Mouse (Mus musculus) adrenal gland, postnatal 25 days (tissue): ENCODE measurements around the gene Apol10a. TPM values are rescaled to one million over a fixed set of nuclear protein-coding genes. Genes with fewer than 3 reads are reported as not detected.
"Not testable (repeated sequence)": the region's sequence is repeated elsewhere in the genome, so short reads cannot be mapped to it uniquely, and the experiment has no call there.

ENCODE experiments used
- DNase-seq: peaks from one replicate; pipeline ENCODE4 v3.0.0; 2021; ENCODE audit warnings: mixed read lengths
- long read RNA-seq: library from polyadenylated mRNA; stranded (forward); transcript quantifications from one replicate; pipeline ENCODE4 v2.0.0, GENCODE M21; 2021
- total RNA-seq: library from RNA; stranded (reverse); gene quantifications from 2 replicates; pipeline ENCODE4 v1.2.3, GENCODE M21; 2021

Gene Apol10a
- total RNA-seq, result not detected in 2 replicates
- long read RNA-seq, result 0 reads

DNA sequence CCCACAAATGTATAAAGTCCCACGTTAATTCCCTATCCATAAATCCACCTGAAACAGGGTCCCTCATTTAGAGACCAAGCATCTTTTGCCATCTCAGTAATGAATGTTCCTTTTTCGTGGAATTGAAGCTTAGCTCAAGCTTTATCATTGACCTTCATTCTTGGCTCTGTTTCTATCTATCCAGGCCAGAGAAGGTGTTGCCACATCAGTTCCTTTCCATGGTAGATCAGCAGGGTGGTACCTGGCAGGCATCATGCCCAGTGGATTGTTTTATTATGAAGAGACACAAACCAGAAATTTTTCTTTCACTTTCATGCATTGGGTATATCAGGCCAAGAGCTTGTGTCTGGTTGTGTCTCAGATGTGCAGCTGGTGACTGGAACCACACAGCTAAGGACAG, at the start of gene Apol10a:
Apol10a (plus strand) TSS at position 355 of the 400 bp plus-strand sequence.
- not testable (repeated sequence) for DNase-seq

DNA sequence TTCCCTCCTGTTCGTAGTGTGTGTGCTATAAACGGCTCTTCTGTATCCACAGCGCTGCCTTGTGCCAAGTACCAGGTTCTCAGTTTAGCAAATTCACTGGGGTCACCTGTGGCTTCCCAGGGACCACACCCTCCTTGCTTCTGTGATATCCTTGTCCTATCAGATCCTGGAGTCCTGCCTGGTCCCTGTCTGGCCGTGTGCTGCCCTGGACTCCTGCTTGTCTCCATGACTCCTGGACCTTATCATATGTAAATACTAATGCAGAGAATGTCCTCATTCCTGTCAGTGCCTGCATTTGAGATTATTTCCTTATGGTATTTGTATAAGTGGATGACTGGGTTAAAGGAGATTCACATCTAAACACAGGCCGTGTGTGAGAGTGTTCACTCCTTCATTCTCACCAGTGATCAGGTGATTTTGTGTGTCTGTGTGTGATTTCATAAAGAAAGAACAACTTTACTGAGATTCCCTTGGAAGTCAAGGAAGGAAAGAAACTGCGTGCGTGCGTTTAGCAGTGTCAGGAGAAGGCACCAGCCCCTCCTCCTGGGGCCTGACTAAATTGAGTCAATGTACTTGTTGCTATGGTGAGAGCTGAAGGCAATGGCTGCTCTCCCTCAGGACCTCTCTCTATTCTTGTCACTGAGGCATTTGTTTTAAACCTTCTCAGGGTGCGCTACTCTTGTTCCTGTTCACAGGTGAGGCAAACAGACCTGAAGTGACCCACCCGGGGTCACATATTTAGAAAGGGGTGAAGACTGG, 48.0 kb upstream of the Apol10a start:
- DNase-seq, result not testable (repeated sequence)

DNA sequence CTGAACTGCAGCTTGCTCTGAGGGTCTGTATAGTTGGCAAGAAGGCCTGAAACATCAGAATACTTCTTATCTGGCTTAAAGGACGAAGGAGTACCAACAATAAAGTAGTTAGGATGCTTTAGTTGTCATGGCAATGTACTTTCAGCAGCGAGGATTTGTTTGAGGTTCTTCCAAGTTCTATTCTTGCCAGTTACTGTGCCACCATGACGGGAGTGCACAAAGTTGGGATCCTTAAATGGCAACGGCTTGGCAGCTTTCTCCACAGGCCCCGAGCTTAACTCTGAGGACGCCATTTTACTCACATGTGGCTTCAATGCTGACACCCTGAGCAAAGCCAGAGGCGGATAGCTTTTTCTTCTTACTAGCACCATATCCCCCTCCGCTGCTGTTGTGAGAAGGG, 32.1 kb upstream of the Apol10a start:
- not testable (repeated sequence) for DNase-seq

DNA sequence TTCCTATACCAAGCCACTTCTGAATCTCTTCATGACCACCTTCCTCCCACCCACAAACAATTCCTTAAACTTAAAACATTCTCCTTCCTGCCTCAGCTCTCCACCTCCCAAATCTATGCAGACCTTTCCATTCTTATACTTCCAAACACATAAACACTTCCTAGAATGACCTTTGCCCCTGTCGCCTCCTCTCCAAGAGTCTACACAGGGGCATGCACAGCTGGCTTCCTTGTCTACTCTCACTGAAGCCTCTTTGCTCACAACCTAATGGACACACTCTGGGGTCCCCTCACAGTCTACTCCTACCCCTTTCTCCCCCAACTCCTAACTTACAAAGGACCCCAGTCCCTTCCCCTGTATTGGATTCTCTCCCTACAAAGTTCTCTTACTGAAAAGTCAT, 31.2 kb upstream of the Apol10a start:
- DNase-seq, result not testable (repeated sequence)

DNA sequence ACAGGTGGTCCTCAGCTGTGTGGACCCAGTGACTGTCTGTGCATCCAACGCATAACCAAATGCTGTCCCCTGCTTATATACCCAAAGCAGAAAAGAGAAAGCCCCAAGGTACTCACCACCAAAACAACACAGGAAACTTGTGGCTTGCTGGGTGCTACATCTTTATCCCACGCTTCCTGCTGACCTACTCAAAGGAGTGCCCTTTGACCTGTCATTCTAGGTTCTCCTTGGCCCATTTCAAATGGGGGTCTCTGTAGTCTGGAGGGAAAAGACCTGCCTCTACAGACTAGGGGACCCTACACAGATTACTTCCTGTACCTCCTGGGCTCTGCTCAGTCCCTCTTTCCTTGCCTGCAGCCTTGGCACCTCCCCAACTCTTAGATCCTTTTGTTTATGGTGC, 29.5 kb upstream of the Apol10a start, which contains the start of gene Apol7b:
Apol7b (minus strand) TSS at position 101 of the 400 bp plus-strand sequence.
- DNase-seq, result not testable (repeated sequence)

DNA sequence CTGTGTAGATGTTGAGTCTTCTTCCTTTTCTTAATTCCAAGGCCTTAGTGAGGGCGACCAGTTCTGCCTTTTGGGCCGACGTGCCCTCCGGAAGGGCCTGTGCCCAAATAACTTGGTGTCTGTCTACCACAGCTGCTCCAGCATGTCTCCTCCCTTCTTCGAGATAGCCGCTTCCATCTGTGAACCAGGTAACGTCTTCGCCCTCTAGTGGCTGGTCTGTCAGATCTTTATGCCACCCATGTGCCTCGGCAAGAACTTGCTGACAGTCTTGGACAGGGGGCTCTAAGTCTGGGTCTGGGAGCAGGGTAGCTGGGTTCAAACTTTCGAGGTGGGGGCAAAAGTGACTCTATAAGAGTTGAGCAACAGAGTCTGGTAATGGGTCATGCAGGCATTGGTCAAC, 26.9 kb upstream of the Apol10a start:
- peak; percentile 31 for DNase-seq

DNA sequence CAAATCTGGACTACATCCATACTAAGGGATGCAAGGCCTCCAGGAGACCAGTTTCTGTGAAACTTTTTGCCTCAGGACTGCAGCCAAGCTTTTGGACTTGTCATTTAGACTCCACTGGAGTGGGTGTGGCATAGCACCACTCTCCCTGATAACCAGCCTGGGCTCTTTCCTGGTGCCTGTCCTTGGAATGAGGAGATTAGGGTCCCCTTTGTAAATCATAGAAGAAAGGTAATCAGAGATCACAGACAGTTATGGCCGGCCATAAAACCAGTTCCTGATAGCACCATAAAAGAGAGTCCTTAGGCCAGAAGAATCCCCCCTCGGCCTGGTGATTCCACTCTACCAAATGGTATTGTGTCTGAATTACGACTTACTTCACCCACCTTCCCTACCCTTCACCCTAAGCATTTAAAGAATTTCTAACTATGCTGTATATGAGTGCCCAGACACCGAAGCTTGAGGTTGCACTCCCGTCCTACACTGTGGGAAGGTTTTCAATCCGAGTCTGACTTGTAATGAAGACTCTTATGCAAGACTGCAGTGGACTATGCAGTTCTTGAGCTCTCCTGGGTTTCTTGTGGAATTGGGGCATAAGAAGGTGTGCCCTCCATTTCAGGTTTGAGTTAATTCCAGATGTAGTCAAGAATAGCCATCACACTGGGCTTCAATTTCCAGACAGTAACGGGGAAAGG, 2.0 kb upstream of the Apol10a start:
- not testable (repeated sequence) for DNase-seq

DNA sequence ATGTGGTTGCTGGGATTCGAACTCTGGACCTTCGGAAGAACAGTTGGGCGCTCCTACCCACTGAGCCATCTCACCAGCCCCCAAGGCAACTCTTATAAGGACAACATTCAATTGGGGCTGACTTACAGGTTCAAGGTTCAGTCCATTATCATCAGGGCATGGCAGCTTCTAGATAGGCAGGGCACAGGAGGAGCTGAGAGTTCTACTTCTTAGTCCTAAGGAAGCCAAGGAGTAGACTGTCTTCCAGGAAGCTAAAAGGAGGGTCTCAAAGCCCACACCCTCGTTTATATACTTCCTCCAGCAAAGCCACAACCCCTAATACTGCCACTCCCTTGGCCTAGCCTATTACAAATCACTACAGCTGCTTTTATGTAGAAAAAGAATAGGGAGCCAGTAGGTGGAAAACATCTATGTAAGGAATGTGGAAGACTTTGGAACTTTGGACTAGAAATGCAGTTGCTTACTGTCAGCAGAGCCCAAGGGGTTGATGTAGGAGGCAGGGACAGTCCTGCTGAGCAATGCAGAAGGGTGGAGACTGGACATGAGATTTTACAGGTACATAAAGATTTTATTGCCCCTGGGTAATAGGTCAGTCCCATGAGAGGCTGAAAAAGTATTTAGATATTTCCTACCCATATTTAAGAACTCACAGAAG, 5.4 kb downstream of the Apol10a start:
- DNase-seq, result no peak

DNA sequence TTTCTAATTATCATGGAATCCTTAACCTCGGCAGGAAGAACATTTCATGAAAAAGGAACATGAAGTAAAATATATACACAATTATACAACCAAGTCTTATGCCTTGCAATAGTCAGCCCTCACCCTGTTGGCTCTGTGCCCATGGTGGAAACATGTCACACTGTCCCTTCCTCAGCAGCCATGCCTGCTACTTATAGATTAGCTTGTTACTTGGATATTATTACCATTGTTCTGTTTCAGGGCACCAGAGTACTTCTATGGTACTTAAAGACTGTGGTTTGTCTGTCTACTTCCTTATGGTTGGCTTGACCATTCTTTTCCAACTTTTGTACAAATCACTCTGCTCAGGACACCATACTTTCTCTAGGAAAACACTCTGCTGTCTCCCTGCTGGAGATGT, 16.3 kb downstream of the Apol10a start:
- DNase-seq, result not testable (repeated sequence)

DNA sequence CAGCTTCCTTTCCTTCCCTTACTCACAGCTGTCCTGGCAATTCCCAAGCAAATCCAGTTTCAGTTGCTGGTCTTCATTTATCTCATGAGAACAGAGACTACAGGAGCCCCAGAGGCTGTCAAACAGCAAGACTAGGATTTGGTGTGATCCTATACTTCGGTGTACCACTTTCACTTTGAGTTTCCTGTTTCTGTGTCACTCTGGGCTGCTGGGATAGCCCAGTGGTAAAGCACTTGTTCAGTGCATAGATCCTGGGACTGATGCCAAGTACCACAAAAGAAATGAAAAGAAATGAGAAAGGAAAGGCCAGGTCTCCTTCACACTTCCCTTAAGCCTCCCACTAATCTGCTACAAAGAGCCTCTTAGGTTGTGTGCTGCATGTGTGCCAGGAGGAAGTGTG, 17.8 kb downstream of the Apol10a start:
- not testable (repeated sequence) for DNase-seq

DNA sequence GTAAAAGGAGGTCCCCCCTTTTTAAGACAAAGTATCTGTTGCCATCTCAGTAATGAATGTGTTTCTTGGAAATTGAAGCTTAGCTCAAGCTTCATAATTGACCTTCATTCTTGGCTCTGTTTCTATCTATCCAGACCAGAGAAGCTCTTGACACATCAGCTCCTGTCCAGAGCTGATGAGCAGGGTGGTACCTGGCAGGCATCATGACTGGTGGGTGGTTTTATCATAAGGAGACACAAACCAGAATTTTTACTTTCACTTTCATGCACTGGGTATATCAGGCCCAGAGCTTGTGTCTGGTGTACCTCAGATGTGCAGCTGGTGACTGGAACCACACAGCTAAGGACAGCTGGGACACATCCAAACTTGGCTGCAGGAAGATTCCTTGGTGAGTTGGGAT, 31.1 kb downstream of the Apol10a start, which contains the start of gene Apol11a:
Apol11a (plus strand) TSS at position 306 of the 400 bp plus-strand sequence.
- not testable (repeated sequence) for DNase-seq

DNA sequence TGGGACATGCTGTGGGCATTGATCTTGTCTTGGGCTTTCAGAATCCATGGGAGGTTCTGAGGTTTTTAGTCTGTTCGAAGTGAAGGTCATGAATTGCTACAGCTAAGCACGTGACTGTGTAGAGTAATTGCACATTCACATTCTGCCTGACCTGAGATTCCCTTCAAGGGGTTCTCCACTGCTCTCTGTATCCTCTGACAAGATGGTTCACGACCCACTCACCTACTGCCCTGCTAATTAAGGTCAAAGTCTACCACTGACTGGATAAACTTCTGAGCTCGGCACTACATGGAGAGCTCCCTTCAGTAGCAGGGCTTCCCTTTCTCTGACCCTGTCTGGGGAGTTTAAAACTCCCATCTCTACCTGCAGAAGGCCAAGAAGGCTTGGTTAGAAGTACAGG, 43.7 kb downstream of the Apol10a start:
- not testable (repeated sequence) for DNase-seq

DNA sequence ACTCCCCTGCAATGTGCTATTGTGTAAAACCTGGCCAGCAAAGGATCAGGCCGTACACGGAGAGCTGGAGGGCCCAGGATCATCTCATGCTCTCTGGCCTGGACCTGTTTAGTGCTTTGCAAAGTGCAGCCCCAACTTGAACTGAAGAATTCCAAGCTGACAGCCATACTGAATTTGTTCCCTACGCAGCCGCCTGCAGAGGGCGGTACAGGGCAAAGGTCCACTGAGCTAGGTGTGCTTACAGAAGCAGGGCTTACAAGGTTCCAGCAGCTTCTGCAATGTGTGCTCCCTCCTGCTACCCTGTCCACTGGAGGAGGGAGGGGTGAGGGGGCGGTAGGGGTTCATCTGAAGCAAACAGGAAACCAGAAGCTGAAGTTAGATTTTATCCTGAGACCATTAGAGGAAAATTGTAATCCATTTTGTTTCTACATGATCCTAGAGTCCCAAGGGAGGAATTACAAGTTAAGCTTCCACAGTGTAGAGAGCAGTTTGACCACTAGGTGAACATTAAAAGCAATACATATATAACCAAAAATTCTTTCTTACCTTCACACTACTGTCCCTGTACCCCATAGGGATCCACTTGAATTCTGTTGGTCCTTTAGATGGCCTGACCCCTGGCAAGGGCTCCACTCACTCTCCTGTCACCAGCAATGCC, 46.5 kb downstream of the Apol10a start:
- DNase-seq, result peak; percentile 72

DNA sequence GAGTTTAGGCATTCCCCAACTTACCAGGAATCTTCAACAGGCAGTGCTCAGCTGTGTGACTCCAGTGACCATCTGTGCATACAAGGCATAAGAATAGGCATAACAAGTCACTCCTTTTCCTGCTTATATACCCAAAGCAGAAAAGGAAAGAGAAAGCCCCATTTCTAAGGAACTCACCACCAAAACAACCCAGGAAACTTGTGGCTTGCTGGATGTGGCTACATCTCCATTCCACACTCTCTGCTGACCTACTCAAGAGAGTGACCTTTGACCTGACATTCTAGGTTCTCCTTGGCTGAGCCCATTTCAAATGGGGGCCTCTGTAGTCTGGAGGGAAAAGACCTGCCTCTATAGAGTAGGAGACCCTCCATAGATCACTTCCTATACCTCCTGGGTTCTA, 56.4 kb downstream of the Apol10a start, which contains the start of gene Apol7c:
Apol7c (minus strand) TSS at position 101 of the 400 bp plus-strand sequence.
- DNase-seq, result no peak

DNA sequence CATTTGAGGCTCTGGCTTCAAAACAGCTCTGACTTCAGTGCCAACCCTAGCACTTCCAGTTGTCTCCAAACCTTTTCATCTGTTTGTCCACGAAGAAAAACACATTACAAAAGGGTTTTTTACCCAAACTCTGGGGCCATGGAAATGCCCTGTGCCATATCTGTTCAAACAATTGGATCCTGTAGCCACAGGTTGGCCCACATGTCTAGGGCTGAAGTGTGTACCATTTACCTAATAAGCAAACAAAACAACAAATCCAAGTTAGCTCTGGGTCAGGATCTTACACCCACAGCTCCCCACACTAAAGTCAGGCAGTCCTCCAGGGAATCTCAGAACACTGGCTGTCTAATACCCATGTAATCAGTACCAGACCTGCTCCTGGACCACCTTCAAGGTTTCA, 62.4 kb downstream of the Apol10a start:
- not testable (repeated sequence) for DNase-seq

Other genes with a start within 250 kb of the Apol10a start
- 56.5 and 68.7 TPM in 2 replicates for gene Rbfox2, start 170.0 kb upstream of the Apol10a start, total RNA-seq
- not detected in 2 replicates for gene Apol7a, start 77.9 kb upstream of the Apol10a start, total RNA-seq
- gene Apol9a, start 65.9 kb upstream of the Apol10a start, total RNA-seq, result 0.91 and 1.2 TPM in 2 replicates
- not detected in 2 replicates for gene Apol7b, start 29.6 kb upstream of the Apol10a start, total RNA-seq
- not detected in 2 replicates for gene Apol11a, start 31.2 kb downstream of the Apol10a start, total RNA-seq
- not detected in 2 replicates for gene Apol7c, start 56.3 kb downstream of the Apol10a start, total RNA-seq
- not detected in 2 replicates for gene 1700025B11Rik, start 84.8 kb downstream of the Apol10a start, total RNA-seq
- gene Apol10b, start 119.1 kb downstream of the Apol10a start, total RNA-seq, result 0.52 TPM in 1 of 2 replicates, not detected in the other
- gene Gm36245, start 122.2 kb downstream of the Apol10a start, total RNA-seq, result not detected in 2 replicates
- gene Apol11b, start 166.2 kb downstream of the Apol10a start, total RNA-seq, result 0.33 and 0.62 TPM in 2 replicates
- not detected in 2 replicates for gene Apol7e, start 221.8 kb downstream of the Apol10a start, total RNA-seq